Comparison of ENCODE assay signal across 19 mouse cellular contexts in the genomic region with DNA sequence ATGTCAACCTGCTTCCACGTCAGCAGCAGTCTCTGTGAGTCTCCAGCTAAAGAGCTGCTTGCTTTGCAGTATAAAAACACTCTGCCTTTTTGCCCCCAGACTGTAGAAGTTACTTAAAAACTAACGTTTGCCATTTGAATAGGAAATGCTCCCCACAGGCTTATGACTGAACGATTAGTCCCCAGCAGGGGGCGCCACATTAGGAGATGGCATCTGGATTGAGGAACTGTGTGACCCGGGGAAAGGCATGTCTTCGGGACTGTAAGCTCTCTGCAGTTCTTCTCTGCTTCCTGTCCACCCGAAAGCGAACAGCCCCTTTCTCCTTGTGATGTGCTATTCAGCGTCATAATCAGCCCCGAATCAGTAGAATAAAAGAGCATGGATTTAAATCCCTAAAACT.
A peak's percentile ranks its signal among the peaks of the same experiment; 100 is the strongest.
DNase-seq lines count a peak whose midpoint lies in the region; ATAC-seq and TF ChIP-seq lines count a peak whose summit lies in the region.
"Had no signal": no experiment of that assay in that cellular context is flagged by ENCODE, and none has a peak within 500 bp of the region (broad histone marks: within the 10 kb centered on the region; RNA-seq: fewer than 3 reads in every experiment).

No protein-coding gene starts in this region.

- no peak overlapping the region for H3K27ac ChIP-seq in kidney, postnatal 0 days
- H3K27ac ChIP-seq in lung, postnatal 0 days (ENCODE audit: low read length), result no peak overlapping the region
- no peak overlapping the region for H3K27ac ChIP-seq in MEL (ENCODE audit: control insufficient read depth, low read depth, low read length)
- H3K27ac ChIP-seq: gastrocnemius, adult 2 months; kidney, embryonic 15.5 days; limb, embryonic 15.5 days; midbrain, embryonic 12.5 days; neural tube, embryonic 15.5 days had no signal

- 87% methylated on average over 10 of the region's 10 CpGs for WGBS in kidney, postnatal 0 days
- WGBS in lung, postnatal 0 days, result 87% methylated on average over 10 of the region's 10 CpGs

- H3K79me2 ChIP-seq in MEL (ENCODE audit: control insufficient read depth, insufficient read depth, low read length, poor library complexity), result no peaks in the 10 kb centered on the region

- no peaks in the 10 kb centered on the region for H3K9me3 ChIP-seq in kidney, postnatal 0 days (replicated peaks; ENCODE audit: low read length)
- no peaks in the 10 kb centered on the region for H3K9me3 ChIP-seq in lung, postnatal 0 days (ENCODE audit: low read length)
- H3K9me3 ChIP-seq in MEL (replicated peaks; ENCODE audit: insufficient read depth, low read length), result no peaks in the 10 kb centered on the region
- H3K9me3 ChIP-seq: kidney, embryonic 15.5 days; limb, embryonic 15.5 days; midbrain, embryonic 12.5 days; neural tube, embryonic 15.5 days had no signal

- no peaks in the 10 kb centered on the region for H3K36me3 ChIP-seq in kidney, postnatal 0 days (ENCODE audit: insufficient read depth, low read length)
- no peaks in the 10 kb centered on the region for H3K36me3 ChIP-seq in lung, postnatal 0 days (ENCODE audit: insufficient read depth, low read length)
- H3K36me3 ChIP-seq in MEL (ENCODE audit: control insufficient read depth in 1 of 2, insufficient read depth in 2 of 2, low read length in 2 of 2), result no peaks in the 10 kb centered on the region
- H3K36me3 ChIP-seq: kidney, embryonic 15.5 days; limb, embryonic 15.5 days; midbrain, embryonic 12.5 days; neural tube, embryonic 15.5 days had no signal

- no peak for ATAC-seq in kidney, postnatal 0 days (replicated peaks; ENCODE audit: low FRiP score, low read depth)
- ATAC-seq in lung, postnatal 0 days, result no peak
- ATAC-seq: forebrain, embryonic 16.5 days had no signal

- TF ChIP-seq CTCF in kidney, postnatal 0 days (IDR thresholded peaks at IDR 0.05; ENCODE audit: low read depth), result peak; percentile 25; the same call in 1 of the 2 replicates
- 0 out of 2 replicates have a peak, but pooled peaks have one; percentile 11 for TF ChIP-seq CTCF in lung, postnatal 0 days (IDR thresholded peaks at IDR 0.05)
- 0 out of 6 replicates have a peak, but pooled peaks of 2 of the 3 experiments have one; percentile 3 to 13 for TF ChIP-seq CTCF in MEL (IDR thresholded peaks at IDR 0.05 in 2 of 3, conservative IDR thresholded peaks at IDR 0.05 in 1 of 3; ENCODE audit: control insufficient read depth in 1 of 3, insufficient read depth in 1 of 3, low read depth in 2 of 3, low read length in 3 of 3, poor library complexity in 1 of 3, severe bottlenecking in 1 of 3)

- no peak for TF ChIP-seq POLR2A in MEL (IDR thresholded peaks at IDR 0.05; ENCODE audit: control insufficient read depth in 1 of 2, insufficient read depth in 1 of 2, low read depth in 1 of 2, low read length in 2 of 2, poor library complexity in 1 of 2)

- TF ChIP-seq RAD21 in MEL (IDR thresholded peaks at IDR 0.05; ENCODE audit: low read depth, low read length), result no peak

- no peaks in the 10 kb centered on the region for H3K27me3 ChIP-seq in kidney, postnatal 0 days (ENCODE audit: insufficient read depth, low read length)
- H3K27me3 ChIP-seq in lung, postnatal 0 days (replicated peaks; ENCODE audit: insufficient read depth, low read length), result no peaks in the 10 kb centered on the region
- H3K27me3 ChIP-seq in MEL (ENCODE audit: control insufficient read depth in 1 of 2, insufficient read depth in 2 of 2, low read length in 2 of 2), result no peaks in the 10 kb centered on the region
- H3K27me3 ChIP-seq: kidney, embryonic 15.5 days; limb, embryonic 15.5 days; midbrain, embryonic 12.5 days; neural tube, embryonic 15.5 days had no signal

- no peak overlapping the region for H3K4me3 ChIP-seq in kidney, postnatal 0 days (replicated peaks; ENCODE audit: low read depth, low read length)
- H3K4me3 ChIP-seq in lung, postnatal 0 days (ENCODE audit: low read depth, low read length), result no peak overlapping the region
- no peak overlapping the region for H3K4me3 ChIP-seq in MEL (ENCODE audit: control insufficient read depth in 1 of 2, insufficient read depth in 1 of 2, low read depth in 2 of 2, low read length in 2 of 2)
- H3K4me3 ChIP-seq: erythroblast, embryonic 14.5 days; gastrocnemius, adult 2 months; kidney, embryonic 15.5 days; limb, embryonic 15.5 days; midbrain, embryonic 12.5 days; myocyte; neural tube, embryonic 15.5 days had no signal

- H3K4me1 ChIP-seq in kidney, postnatal 0 days (replicated peaks; ENCODE audit: insufficient read depth, low read length), result no peaks in the 10 kb centered on the region
- H3K4me1 ChIP-seq in lung, postnatal 0 days (ENCODE audit: insufficient read depth, low read depth, low read length), result no peaks in the 10 kb centered on the region
- H3K4me1 ChIP-seq in MEL (ENCODE audit: control insufficient read depth in 1 of 2, insufficient read depth in 2 of 2, low read length in 2 of 2), result no peaks in the 10 kb centered on the region
- H3K4me1 ChIP-seq: kidney, embryonic 15.5 days; limb, embryonic 15.5 days; midbrain, embryonic 12.5 days; neural tube, embryonic 15.5 days had no signal

- no peak overlapping the region for H3K4me2 ChIP-seq in kidney, postnatal 0 days (ENCODE audit: low read length)
- no peak overlapping the region for H3K4me2 ChIP-seq in lung, postnatal 0 days (replicated peaks; ENCODE audit: low read depth, low read length)
- H3K4me2 ChIP-seq: kidney, embryonic 15.5 days; limb, embryonic 15.5 days; midbrain, embryonic 12.5 days; neural tube, embryonic 15.5 days had no signal

- DNase-seq in kidney, postnatal 0 days (ENCODE audit: low spot score), result no peak
- DNase-seq in kidney, postnatal 14 days, result no peak
- no peak for DNase-seq in lung, postnatal 0 days (ENCODE audit: low spot score)
- no peak for DNase-seq in lung, postnatal 10 days
- peak; percentile 1 for DNase-seq in MEL (ENCODE audit: low read depth, low spot score)
- peak; percentile 45 for DNase-seq in testis, postnatal 10 days (ENCODE audit: low spot score)
- no peak for DNase-seq in frontal cortex, postnatal 10 days (ENCODE audit: low spot score in 2 of 2)
- DNase-seq: adrenal gland, adult 8-10 months; cerebellum, adult 18-20 months; gastrocnemius, adult 2 months; lung, adult 2 months; thymus, postnatal 14 days had no signal

- H3K9ac ChIP-seq in kidney, postnatal 0 days (ENCODE audit: low read depth, low read length), result no peak overlapping the region
- no peak overlapping the region for H3K9ac ChIP-seq in lung, postnatal 0 days (replicated peaks; ENCODE audit: low read depth)
- H3K9ac ChIP-seq in MEL (ENCODE audit: control insufficient read depth, low read depth, low read length, poor library complexity, severe bottlenecking), result no peak overlapping the region
- H3K9ac ChIP-seq: kidney, embryonic 15.5 days; limb, embryonic 15.5 days; midbrain, embryonic 12.5 days; neural tube, embryonic 15.5 days had no signal

- TF ChIP-seq EP300 in lung, postnatal 0 days (IDR thresholded peaks at IDR 0.05), result no peak
- TF ChIP-seq EP300 in MEL (IDR thresholded peaks at IDR 0.05; ENCODE audit: low read depth in 1 of 2, low read length in 2 of 2), result no peak

TF ChIP-seq in MEL, 35 proteins besides CTCF, POLR2A, EP300 and RAD21:
- TF ChIP-seq NELFE (IDR thresholded peaks at IDR 0.05; ENCODE audit: low read depth, low read length) (no peak), USF2 (IDR thresholded peaks at IDR 0.05; ENCODE audit: borderline replicate concordance in 1 of 2, insufficient read depth in 1 of 2, low read depth in 1 of 2, low read length in 2 of 2) (no peak), POLR2AphosphoS2 (IDR thresholded peaks at IDR 0.05; ENCODE audit: low read length) (no peak), BHLHE40 (IDR thresholded peaks at IDR 0.05; ENCODE audit: borderline replicate concordance, low read depth, low read length) (no peak), GATA1 (IDR thresholded peaks at IDR 0.05; ENCODE audit: low read depth, low read length) (no peak), MAFK (IDR thresholded peaks at IDR 0.05; ENCODE audit: borderline replicate concordance, low read depth, low read length) (no peak), SIN3A (IDR thresholded peaks at IDR 0.05; ENCODE audit: low read length) (no peak), MEF2A (IDR thresholded peaks at IDR 0.05; ENCODE audit: extremely low read depth, insufficient replicate concordance, low read depth, low read length, poor library complexity, severe bottlenecking) (no peak), KAT2A (conservative IDR thresholded peaks at IDR 0.05; ENCODE audit: low read depth, low read length) (no peak), NRF1 (IDR thresholded peaks at IDR 0.05; ENCODE audit: insufficient read depth, low read depth, low read length, poor library complexity, severe bottlenecking) (no peak), JUND (IDR thresholded peaks at IDR 0.05; ENCODE audit: low read depth, low read length) (no peak), MAZ (IDR thresholded peaks at IDR 0.05; ENCODE audit: low read depth, low read length) (no peak), ZMIZ1 (IDR thresholded peaks at IDR 0.05; ENCODE audit: low read depth, low read length) (no peak), CHD1 (IDR thresholded peaks at IDR 0.05; ENCODE audit: low read depth, low read length) (no peak), MAX (IDR thresholded peaks at IDR 0.05; ENCODE audit: low read length) (no peak), MYC (IDR thresholded peaks at IDR 0.05; ENCODE audit: low read depth, low read length) (no peak), SMC3 (IDR thresholded peaks at IDR 0.05; ENCODE audit: low read depth, low read length) (no peak)
TF ChIP-seq in MEL: peak in this region for 0.

Comparison
In these comparisons a context has a peak if more than half of its experiments do, and no peak if none do; other contexts are left out.
1. DNase-seq: peak in MEL (single experiment) and testis, postnatal 10 days (single experiment); none in kidney, postnatal 0 days (single experiment), kidney, postnatal 14 days (single experiment), lung, postnatal 0 days (single experiment), lung, postnatal 10 days (single experiment) and frontal cortex, postnatal 10 days (0 of 2).
2. Peak in every context shown above with its lines, with median percentiles within 50 percentile points of each other: CTCF ChIP-seq.